Mouse (Mus musculus) forebrain, embryonic 13.5 days (tissue): Measurements from ENCODE around the gene Gm13941. TPM values are rescaled to one million over a fixed set of nuclear protein-coding genes. Genes with fewer than 3 reads are reported as not detected.

Source experiments
- ATAC-seq: fragments of 200-750 bp; cut with Nextera tagmentation; 2 replicates; pipeline ENCODE4 v1.8.0; 2017
- H3K27ac ChIP-seq: fragments of 300-500 bp; sonication (generic); 2 replicates; pipeline ENCODE4 v1.5.1; 2015; ENCODE audit warnings: inconsistent platforms, mild to moderate bottlenecking, moderate library complexity
- H3K27me3 ChIP-seq: fragments of 300-500 bp; sonication (generic); 2 replicates; pipeline ENCODE4 v1.6.1; 2015; ENCODE audit warnings: mild to moderate bottlenecking, inconsistent platforms
- H3K36me3 ChIP-seq: fragments of 300-500 bp; sonication (generic); 2 replicates; pipeline ENCODE4 v1.6.1; 2015; ENCODE audit warnings: mild to moderate bottlenecking, inconsistent platforms; ENCODE audit not compliant: poor library complexity, severe bottlenecking
- H3K4me1 ChIP-seq: fragments of 300-500 bp; sonication (generic); 2 replicates; pipeline ENCODE4 v1.6.1; 2015; ENCODE audit warnings: inconsistent platforms
- H3K4me2 ChIP-seq: fragments of 300-500 bp; sonication (generic); 2 replicates; pipeline ENCODE4 v1.6.1; 2015; ENCODE audit warnings: inconsistent platforms, mild to moderate bottlenecking, moderate library complexity
- H3K4me3 ChIP-seq: fragments of 300-500 bp; sonication (generic); 2 replicates; pipeline ENCODE4 v1.5.1; 2015; ENCODE audit warnings: mild to moderate bottlenecking, inconsistent platforms
- H3K9ac ChIP-seq: fragments of 300-500 bp; sonication (generic); 2 replicates; pipeline ENCODE4 v1.6.1; 2015; ENCODE audit warnings: mild to moderate bottlenecking, inconsistent platforms
- H3K9me3 ChIP-seq: fragments of 300-500 bp; sonication (generic); replicated peaks from 2 replicates; pipeline ENCODE4 v1.6.1; 2016; ENCODE audit warnings: inconsistent platforms
- WGBS: fragments of 180-500 bp; shearing (Covaris S2); methylation state at CpG from one replicate; pipeline ENCODE4 v1.1.7; 2015; 5-methylcytosine and 5-hydroxymethylcytosine counted together
- polyA plus RNA-seq: library from polyadenylated mRNA; unstranded; fragments of >200 nt; fragmentation: Nextera tagmentation; extraction: Ambion mirVana; gene quantifications from 2 replicates; pipeline ENCODE4 v1.2.1, GENCODE M21; 2015

The Gm13941 gene
- polyA plus RNA-seq = not detected in 2 replicates

- no peaks in the 10 kb centered on the region for H3K4me1 ChIP-seq
- no peak within 1 kb of the TSS for H3K4me2 ChIP-seq
- no peak for ATAC-seq
- no peak within 1 kb of the TSS for H3K27ac ChIP-seq
- H3K4me3 ChIP-seq = no peak within 1 kb of the TSS
- no peaks in the 10 kb centered on the region for H3K9me3 ChIP-seq
- H3K36me3 ChIP-seq = no peaks in the 10 kb centered on the region
- H3K27me3 ChIP-seq = no peaks in the 10 kb centered on the region
- H3K9ac ChIP-seq = no peak within 1 kb of the TSS
Measured at GRCm38 (mm10) chr2:111105882-111106281, at the start of gene Gm13941. TSS of gene Gm13941 (minus strand) at chr2:111105982.

- H3K9me3 ChIP-seq = no peaks in the 10 kb centered on the region
- H3K36me3 ChIP-seq = no peaks in the 10 kb centered on the region
- no peak within 1 kb of the TSS for H3K4me3 ChIP-seq
- H3K4me1 ChIP-seq = no peaks in the 10 kb centered on the region
- ATAC-seq = no peak
- H3K4me2 ChIP-seq = no peak within 1 kb of the TSS
- no peaks in the 10 kb centered on the region for H3K27me3 ChIP-seq
- no peak within 1 kb of the TSS for H3K27ac ChIP-seq
- 85% methylated on average over 2 of the region's 2 CpGs for WGBS
- no peak within 1 kb of the TSS for H3K9ac ChIP-seq
Measured at GRCm38 (mm10) chr2:111152836-111153235, 47.1 kb upstream of the Gm13941 start, which contains the start of gene Gm15130. TSS of gene Gm15130 (minus strand) at chr2:111152936.

GRCm38 (mm10) chr2:111135739-111136138 lies 30.0 kb upstream of the Gm13941 start:
- no peak overlapping the region for H3K4me2 ChIP-seq
- H3K27ac ChIP-seq = no peak overlapping the region
- no peaks in the 10 kb centered on the region for H3K36me3 ChIP-seq
- no peak for ATAC-seq
- H3K9me3 ChIP-seq = no peaks in the 10 kb centered on the region
- H3K4me1 ChIP-seq = no peaks in the 10 kb centered on the region
- H3K4me3 ChIP-seq = no peak overlapping the region
- 79% methylated on average over 5 of the region's 5 CpGs for WGBS
- H3K27me3 ChIP-seq = no peaks in the 10 kb centered on the region
- no peak overlapping the region for H3K9ac ChIP-seq

GRCm38 (mm10) chr2:111058586-111059261 lies 47.1 kb downstream of the Gm13941 start:
- Histone ChIP-seq H3K4me1 (no peaks in the 10 kb centered on the region), H3K4me3 (no peak overlapping the region), H3K9ac (no peak overlapping the region), H3K4me2 (no peak overlapping the region), H3K36me3 (no peaks in the 10 kb centered on the region), H3K27me3 (no peaks in the 10 kb centered on the region), H3K27ac (no peak overlapping the region), H3K9me3 (no peaks in the 10 kb centered on the region)
- ATAC-seq = peak; percentile 95
- 96% methylated on average over 1 of the region's 1 CpGs for WGBS

Other genes starting within 250 kb of the Gm13941 start
- gene Ano3, start 155.1 kb downstream of the Gm13941 start, polyA plus RNA-seq = 0.61 and 1.2 TPM in 2 replicates
- not detected in 2 replicates for gene Gm15130, start 47.0 kb upstream of the Gm13941 start, polyA plus RNA-seq
- not detected in 2 replicates for gene 4930430A15Rik, start 123.6 kb upstream of the Gm13941 start, polyA plus RNA-seq
- not detected in 2 replicates for gene Olfr1275, start 129.3 kb upstream of the Gm13941 start, polyA plus RNA-seq
- gene Olfr1276, start 148.5 kb upstream of the Gm13941 start, polyA plus RNA-seq = not detected in 2 replicates
- gene Olfr1277, start 168.1 kb upstream of the Gm13941 start, polyA plus RNA-seq = not detected in 2 replicates
- gene Olfr1278, start 184.2 kb upstream of the Gm13941 start, polyA plus RNA-seq = not detected in 2 replicates
- not detected in 2 replicates for gene Olfr1279, start 194.7 kb upstream of the Gm13941 start, polyA plus RNA-seq
- gene Olfr1280, start 208.0 kb upstream of the Gm13941 start, polyA plus RNA-seq = not detected in 2 replicates
- gene Olfr1281, start 220.5 kb upstream of the Gm13941 start, polyA plus RNA-seq = not detected in 2 replicates
- not detected in 2 replicates for gene Olfr1282, start 230.1 kb upstream of the Gm13941 start, polyA plus RNA-seq